Mouse (Mus musculus) B cell, adult 2 months (primary cell): ENCODE results near the gene Hspbp1.
A peak's percentile ranks its signal among the peaks of the same experiment; 100 is the strongest.

Source experiments
- DNase-seq, 2 experiments: peaks; one replicate each; pipeline ENCODE4 v3.0.0; 2022

The Hspbp1 gene

GRCm38 (mm10) chr7:4630198-4630597, 54.7 kb downstream of the Hspbp1 start:
- DNase-seq, result no peak

GRCm38 (mm10) chr7:4629586-4629985, 55.3 kb downstream of the Hspbp1 start:
- DNase-seq, result no peak

GRCm38 (mm10) chr7:4625928-4626327, 58.9 kb downstream of the Hspbp1 start:
- DNase-seq, result no peak

- peak in 1 of 2 experiments; percentile 35 for DNase-seq
Measured at GRCm38 (mm10) chr7:4624343-4624742, 60.5 kb downstream of the Hspbp1 start.

- peak; percentile 76 to 79 for DNase-seq
Measured at GRCm38 (mm10) chr7:4623544-4624189, 61.2 kb downstream of the Hspbp1 start.

- DNase-seq, result peak; percentile 51 to 57
Measured at GRCm38 (mm10) chr7:4619979-4620378, 64.9 kb downstream of the Hspbp1 start.

GRCm38 (mm10) chr7:4613740-4614403, 71.0 kb downstream of the Hspbp1 start:
- DNase-seq, result no peak

- no peak for DNase-seq
Measured at GRCm38 (mm10) chr7:4612956-4613355, 71.9 kb downstream of the Hspbp1 start.

GRCm38 (mm10) chr7:4612386-4612785, 72.5 kb downstream of the Hspbp1 start:
- no peak for DNase-seq

GRCm38 (mm10) chr7:4611921-4612341, 72.9 kb downstream of the Hspbp1 start:
- DNase-seq, result no peak

- no peak for DNase-seq
Measured at GRCm38 (mm10) chr7:4611511-4611910, 73.4 kb downstream of the Hspbp1 start.
